8 mouse cellular contexts compared by ENCODE assay signal in the genomic region with DNA sequence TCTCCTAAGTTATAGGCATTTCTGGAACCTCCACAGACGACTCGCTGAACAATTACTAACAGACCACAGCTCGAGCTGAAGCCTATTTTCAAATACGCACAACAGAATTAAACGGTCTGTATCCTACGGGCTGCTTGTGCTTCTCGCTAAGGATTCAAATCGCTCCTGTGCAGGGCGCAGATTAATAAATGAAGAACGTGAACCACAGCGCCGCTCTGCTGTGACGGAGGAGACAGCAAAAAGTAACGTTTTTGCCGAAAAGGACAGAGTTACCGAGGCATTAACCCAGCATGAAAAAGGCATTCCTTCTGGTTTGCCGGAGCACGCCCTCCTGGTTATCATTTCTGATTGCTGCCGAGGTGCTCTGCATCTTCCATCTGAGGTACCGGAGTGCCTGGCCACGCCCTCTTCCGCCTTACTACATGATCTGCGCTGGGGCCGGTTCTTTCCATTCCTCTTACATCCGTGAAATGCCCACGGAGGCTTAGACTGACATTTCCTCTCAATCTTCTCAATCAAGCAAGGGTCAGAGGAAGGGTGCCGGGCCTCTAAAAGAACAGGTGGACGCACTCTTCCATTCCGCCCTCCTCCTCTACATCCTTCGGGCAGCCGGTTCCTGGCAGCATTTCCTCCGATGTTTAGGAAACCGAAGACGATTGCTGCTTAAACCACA.
DNase-seq lines count a peak whose midpoint lies in the region; ATAC-seq and TF ChIP-seq lines count a peak whose summit lies in the region.

No protein-coding gene starts in this region.

- H3K4me3 ChIP-seq in gastrocnemius, adult 2 months, result peak overlapping the region; percentile 57
- H3K4me3 ChIP-seq in forebrain, embryonic 12.5 days (replicated peaks), result peak overlapping the region; percentile 31
- no peak overlapping the region for H3K4me3 ChIP-seq in liver, embryonic 12.5 days
- peak overlapping the region; percentile 29 for H3K4me3 ChIP-seq in stomach, postnatal 0 days (ENCODE audit: low read depth, low read length)

- peak; percentile 14; the same call in 1 of the 2 replicates for ATAC-seq in forebrain, embryonic 12.5 days (ENCODE audit: low FRiP score)
- ATAC-seq in liver, embryonic 12.5 days, result no peak
- no peak for ATAC-seq in stomach, postnatal 0 days (ENCODE audit: low FRiP score, low TSS enrichment)

- peak; percentile 31; the same call in 1 of the 2 replicates for TF ChIP-seq CTCF in gastrocnemius, adult 2 months (IDR thresholded peaks at IDR 0.05)
- peak; percentile 63 for TF ChIP-seq CTCF in stomach, postnatal 0 days (IDR thresholded peaks at IDR 0.05; ENCODE audit: low read depth)

- intact Hi-C loops in gastrocnemius, adult 2 months (cut with DNase I), result loop anchor here (2.0 kb wide), 1 partner anchor 376 kb away; no protein-coding TSS in a partner anchor

- peak overlapping the region; percentile 51 for H3K4me2 ChIP-seq in forebrain, embryonic 12.5 days
- H3K4me2 ChIP-seq in liver, embryonic 12.5 days, result peak overlapping the region; percentile 29
- peak overlapping the region; percentile 47 for H3K4me2 ChIP-seq in stomach, postnatal 0 days (replicated peaks; ENCODE audit: low read depth)

- H3K9me3 ChIP-seq in forebrain, embryonic 12.5 days, result no peaks in the 10 kb centered on the region
- no peaks in the 10 kb centered on the region for H3K9me3 ChIP-seq in liver, embryonic 12.5 days (replicated peaks)
- no peaks in the 10 kb centered on the region for H3K9me3 ChIP-seq in stomach, postnatal 0 days (ENCODE audit: control insufficient read depth, low read length)

- no peak for TF ChIP-seq EP300 in stomach, postnatal 0 days (optimal IDR thresholded peaks at IDR 0.05)

- no peak for DNase-seq in gastrocnemius, adult 2 months
- no peak for DNase-seq in gastrocnemius, postnatal 25 days
- peak; percentile 71 for DNase-seq in CD4-positive, CD25-positive, alpha-beta regulatory T cell, adult 2 months (ENCODE audit: low read depth, low spot score)
- no peak for DNase-seq in stomach, postnatal 0 days (ENCODE audit: low spot score)
- DNase-seq in urinary bladder, postnatal 36 days (ENCODE audit: low spot score in 2 of 2), result no peak
- no peak for DNase-seq in layer of hippocampus, postnatal 25 days (ENCODE audit: extremely low spot score in 1 of 2, low spot score in 1 of 2)

- no peaks in the 10 kb centered on the region for H3K36me3 ChIP-seq in forebrain, embryonic 12.5 days (replicated peaks)
- H3K36me3 ChIP-seq in liver, embryonic 12.5 days, result no peaks in the 10 kb centered on the region
- no peaks in the 10 kb centered on the region for H3K36me3 ChIP-seq in stomach, postnatal 0 days (ENCODE audit: control insufficient read depth, insufficient read depth, low read length)

- H3K4me1 ChIP-seq in forebrain, embryonic 12.5 days, result 0 out of 2 replicates have a peak, but pooled peaks cover 4% of the 10 kb centered on the region
- no peaks in the 10 kb centered on the region for H3K4me1 ChIP-seq in liver, embryonic 12.5 days
- H3K4me1 ChIP-seq in stomach, postnatal 0 days (replicated peaks; ENCODE audit: control insufficient read depth, insufficient read depth), result no peaks in the 10 kb centered on the region

- 48% methylated on average over 34 of the region's 34 CpGs for WGBS in forebrain, embryonic 12.5 days
- WGBS in liver, embryonic 12.5 days (ENCODE audit: insufficient replicate concordance), result 48% methylated on average over 34 of the region's 34 CpGs
- 42% methylated on average over 34 of the region's 34 CpGs for WGBS in stomach, postnatal 0 days

- no peak overlapping the region for H3K9ac ChIP-seq in forebrain, embryonic 12.5 days
- H3K9ac ChIP-seq in liver, embryonic 12.5 days, result no peak overlapping the region
- no peak overlapping the region; the same call in 1 of the 2 replicates for H3K9ac ChIP-seq in stomach, postnatal 0 days (ENCODE audit: low read length)

- H3K27ac ChIP-seq in gastrocnemius, adult 2 months, result no peak overlapping the region
- no peak overlapping the region for H3K27ac ChIP-seq in forebrain, embryonic 12.5 days
- no peak overlapping the region for H3K27ac ChIP-seq in liver, embryonic 12.5 days
- no peak overlapping the region for H3K27ac ChIP-seq in stomach, postnatal 0 days (replicated peaks)

- no peaks in the 10 kb centered on the region for H3K27me3 ChIP-seq in forebrain, embryonic 12.5 days
- peaks cover 22% of the 10 kb centered on the region for H3K27me3 ChIP-seq in liver, embryonic 12.5 days (replicated peaks)
- H3K27me3 ChIP-seq in stomach, postnatal 0 days (ENCODE audit: control insufficient read depth, insufficient read depth, low read length), result no peaks in the 10 kb centered on the region
